Mouse (Mus musculus): Measurements from ENCODE around the gene Alpl.

- TF ChIP-seq POLR2A (IDR thresholded peaks at IDR 0.05; ENCODE audit: insufficient read length, low read depth): no peak
- no peak for TF ChIP-seq E2F4 (IDR thresholded peaks at IDR 0.05; ENCODE audit: insufficient read depth)
- no peak for TF ChIP-seq USF1 (IDR thresholded peaks at IDR 0.05; ENCODE audit: low read depth)
- TF ChIP-seq TCF12 (IDR thresholded peaks at IDR 0.05; ENCODE audit: insufficient read depth, poor library complexity, severe bottlenecking): no peak
- TF ChIP-seq POLR2AphosphoS2 (IDR thresholded peaks at IDR 0.05; ENCODE audit: insufficient read length, low read depth): no peak
- TF ChIP-seq SRF (IDR thresholded peaks at IDR 0.05; ENCODE audit: control insufficient read depth, insufficient read length, low read depth): no peak
- no peak for TF ChIP-seq MYOD1 (IDR thresholded peaks at IDR 0.05; ENCODE audit: control insufficient read depth in 1 of 3, insufficient read length in 2 of 3, low read depth in 2 of 3)
- TF ChIP-seq REST (IDR thresholded peaks at IDR 0.05; ENCODE audit: insufficient read depth, insufficient read length): no peak
Observed at GRCm38 (mm10) chr4:137771749-137772148, 24.4 kb downstream of the Alpl start.

Measured in myocyte (in vitro differentiated cells).